Mouse (Mus musculus) liver, embryonic 14.5 days (tissue): ENCODE results near the gene Grm3. TPM values are rescaled to one million over a fixed set of nuclear protein-coding genes. Genes with fewer than 3 reads are reported as not detected.

Source experiments
- ATAC-seq: fragments of 200-750 bp; cut with Nextera tagmentation; 2 replicates; pipeline ENCODE4 v1.8.0; 2017; ENCODE audit warnings: moderate number of reproducible peaks, mild to moderate bottlenecking, moderate library complexity; ENCODE audit not compliant: insufficient read depth
- DNase-seq, 3 experiments: peaks; one replicate each; pipeline ENCODE4 v3.0.0-alpha.2; 2012 to 2013; ENCODE audit warnings: low read depth in 3 of 3, low spot score in 3 of 3
- H3K27ac ChIP-seq: fragments of 300-500 bp; sonication (generic); 2 replicates; pipeline ENCODE4 v1.5.1; 2014; ENCODE audit warnings: moderate library complexity, mild to moderate bottlenecking, control low read depth, inconsistent platforms
- H3K27me3 ChIP-seq: fragments of 300-500 bp; sonication (generic); 2 replicates; pipeline ENCODE4 v1.6.1; 2014; ENCODE audit warnings: mild to moderate bottlenecking, low read length, moderate library complexity; ENCODE audit not compliant: control insufficient read depth, insufficient read depth
- H3K36me3 ChIP-seq: fragments of 300-500 bp; sonication (generic); replicated peaks from 2 replicates; pipeline ENCODE4 v1.6.1; 2014; ENCODE audit warnings: low read depth; ENCODE audit not compliant: control insufficient read depth, insufficient read depth
- H3K4me1 ChIP-seq, 2 experiments: fragments of 200-500 bp in 1 of 2; fragments of 300-500 bp in 1 of 2; sonication (generic) in 1 of 2; replicated peaks; 2 replicates each; pipeline ENCODE4 v1.6.1; 2012 to 2014; ENCODE audit warnings: antibody characterized with exemption in 1 of 2, inconsistent platforms in 1 of 2, low read length in 1 of 2; ENCODE audit not compliant: control insufficient read depth in 2 of 2, insufficient read depth in 2 of 2
- H3K4me2 ChIP-seq: fragments of 300-500 bp; sonication (generic); 2 replicates; pipeline ENCODE4 v1.6.1; 2014; ENCODE audit warnings: low read depth, mild to moderate bottlenecking, control low read depth, moderate library complexity
- H3K4me3 ChIP-seq, 2 experiments: fragments of 200-500 bp in 1 of 2; fragments of 300-500 bp in 1 of 2; sonication (generic) in 1 of 2; 2 replicates each; pipeline ENCODE4 v1.5.1; 2012 to 2014; ENCODE audit warnings: low read depth in 2 of 2, low read length in 2 of 2, mild to moderate bottlenecking in 2 of 2, control low read depth in 1 of 2, inconsistent platforms in 1 of 2, moderate library complexity in 1 of 2; ENCODE audit not compliant: insufficient read depth in 1 of 2
- H3K9ac ChIP-seq: fragments of 300-500 bp; sonication (generic); replicated peaks from 2 replicates; pipeline ENCODE4 v1.6.1; 2014; ENCODE audit warnings: mild to moderate bottlenecking, control low read depth, moderate library complexity
- H3K9me3 ChIP-seq: fragments of 300-500 bp; sonication (generic); 2 replicates; pipeline ENCODE4 v1.6.1; 2016; ENCODE audit warnings: low read length, mixed read lengths; ENCODE audit not compliant: control insufficient read depth
- CTCF ChIP-seq: IDR thresholded peaks from 2 replicates; pipeline ENCODE4 v1.5.1; 2016; ENCODE audit warnings: antibody characterized with exemption, low read depth, control low read depth
- EP300 ChIP-seq: IDR thresholded peaks from 2 replicates; pipeline ENCODE4 v1.6.1; 2016; ENCODE audit warnings: antibody characterized with exemption, low read depth
- WGBS: fragments of 180-500 bp; shearing (Covaris S2); extraction: QIAGEN DNeasy Blood & Tissue Kit; methylation state at CpG from one replicate; pipeline ENCODE4 v1.1.7; 2014; ENCODE audit not compliant: insufficient replicate concordance; 5-methylcytosine and 5-hydroxymethylcytosine counted together
- polyA plus RNA-seq, 2 experiments: library from polyadenylated mRNA; depleted of rRNA in 1 of 2; stranded (reverse) in 1 of 2; unstranded in 1 of 2; fragments of >200 nt; fragmentation: Nextera tagmentation in 1 of 2; extraction: Ambion mirVana in 1 of 2; gene quantifications; 2 replicates each; pipeline versions ENCODE4 v1.2.1 to v1.2.3; 2012 to 2014

Grm3 gene
- polyA plus RNA-seq, 2 experiments = 0.02 TPM; not detected in 1

DNA sequence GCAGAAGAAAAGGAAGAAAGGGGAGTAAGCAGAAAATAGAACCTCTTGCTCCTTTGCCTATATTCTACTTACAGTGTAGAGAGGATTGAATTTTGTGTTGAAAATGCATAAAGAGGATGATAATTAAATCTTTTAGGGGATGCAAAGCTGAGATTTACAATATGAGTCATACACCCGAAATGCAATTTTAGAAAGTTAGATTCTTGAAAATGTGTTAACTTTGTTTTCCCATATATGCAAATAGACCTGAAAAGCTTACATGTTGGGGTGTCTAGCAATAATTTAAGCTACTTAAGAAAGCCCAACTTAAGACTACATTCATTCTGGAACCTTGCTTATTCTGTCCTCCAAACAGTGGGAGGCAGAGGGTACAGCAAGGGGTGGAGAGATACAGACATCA is 56.0 kb downstream of the Grm3 start:
- Histone ChIP-seq H3K4me3 (no peak overlapping the region), H3K4me2 (no peak overlapping the region), H3K27me3 (no peaks in the 10 kb centered on the region), H3K36me3 (no peaks in the 10 kb centered on the region), H3K9ac (no peak overlapping the region), H3K4me1 (no peaks in the 10 kb centered on the region), H3K27ac (no peak overlapping the region), H3K9me3 (no peaks in the 10 kb centered on the region)
- DNase-seq = no peak
- ATAC-seq = no peak
- 60% methylated on average over 1 of the region's 1 CpGs for WGBS
- TF ChIP-seq CTCF (no peak), EP300 (no peak)

DNA sequence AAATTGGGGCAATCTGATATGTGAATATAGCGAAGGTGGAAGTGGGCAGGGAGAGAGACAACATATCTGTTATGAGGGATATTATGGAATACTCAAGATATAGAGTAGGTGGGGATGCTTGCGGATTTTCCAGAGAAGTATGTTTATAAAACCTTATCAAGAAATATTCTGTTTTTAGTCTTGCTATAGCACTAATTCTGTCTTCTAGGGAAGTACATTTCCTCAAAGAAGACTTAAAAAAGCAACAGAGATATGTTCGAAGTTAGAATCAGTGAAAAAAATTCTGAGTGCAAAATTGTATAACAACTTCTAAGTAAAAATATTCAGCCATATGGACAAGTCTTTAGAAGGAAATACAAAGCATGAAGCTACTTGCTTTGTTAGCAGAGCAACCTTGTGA is 61.6 kb downstream of the Grm3 start:
- Histone ChIP-seq H3K27ac (no peak overlapping the region), H3K4me2 (no peak overlapping the region), H3K4me1 (no peaks in the 10 kb centered on the region), H3K36me3 (no peaks in the 10 kb centered on the region), H3K27me3 (no peaks in the 10 kb centered on the region), H3K9me3 (no peaks in the 10 kb centered on the region), H3K9ac (no peak overlapping the region), H3K4me3 (no peak overlapping the region)
- no peak for ATAC-seq
- no peak for TF ChIP-seq CTCF
- TF ChIP-seq EP300 = no peak
- DNase-seq = no peak
- 44% methylated on average over 3 of the region's 3 CpGs for WGBS

GRCm38 (mm10) chr5:9661870-9662589 is 62.9 kb downstream of the Grm3 start:
- Histone ChIP-seq H3K4me1 (no peaks in the 10 kb centered on the region), H3K9ac (no peak overlapping the region), H3K27ac (no peak overlapping the region), H3K4me3 (no peak overlapping the region), H3K9me3 (no peaks in the 10 kb centered on the region), H3K36me3 (no peaks in the 10 kb centered on the region), H3K27me3 (no peaks in the 10 kb centered on the region), H3K4me2 (no peak overlapping the region)
- TF ChIP-seq CTCF = no peak
- TF ChIP-seq EP300 = no peak
- no peak for DNase-seq
- 52% methylated on average over 9 of the region's 9 CpGs for WGBS
- no peak for ATAC-seq

GRCm38 (mm10) chr5:9638612-9639011 is 86.4 kb downstream of the Grm3 start:
- no peak overlapping the region for H3K9ac ChIP-seq
- 76% methylated on average over 2 of the region's 2 CpGs for WGBS
- ATAC-seq = no peak

GRCm38 (mm10) chr5:9627220-9627619 is 97.8 kb downstream of the Grm3 start:
- 31% methylated on average over 2 of the region's 2 CpGs for WGBS
- ATAC-seq (no peak), DNase-seq (no peak)
- Histone ChIP-seq H3K9ac (no peak overlapping the region), H3K4me2 (no peak overlapping the region), H3K27me3 (no peaks in the 10 kb centered on the region), H3K4me1 (no peaks in the 10 kb centered on the region), H3K27ac (no peak overlapping the region), H3K9me3 (no peaks in the 10 kb centered on the region), H3K36me3 (no peaks in the 10 kb centered on the region), H3K4me3 (no peak overlapping the region)
- TF ChIP-seq EP300 (no peak), CTCF (no peak)

More at GRCm38 (mm10) chr5:9638612-9639011, 86.4 kb downstream of the Grm3 start:
- Histone ChIP-seq H3K9me3 (no peaks in the 10 kb centered on the region), H3K4me3 (no peak overlapping the region), H3K4me2 (no peak overlapping the region), H3K27ac (no peak overlapping the region), H3K36me3 (no peaks in the 10 kb centered on the region), H3K27me3 (no peaks in the 10 kb centered on the region), H3K4me1 (no peaks in the 10 kb centered on the region)
- no peak for DNase-seq
- no peak for TF ChIP-seq EP300
- no peak for TF ChIP-seq CTCF
